In genomic region chr17:3369631-3370030, GRCm38 (mm10) we compare ENCODE assay signal across 9 mouse cellular contexts. TPM values are rescaled to one million over a fixed set of nuclear protein-coding genes. Genes with fewer than 3 reads are reported as not detected.
A peak's percentile ranks its signal among the peaks of the same experiment; 100 is the strongest.
DNase-seq lines count a peak whose midpoint lies in the region; ATAC-seq and TF ChIP-seq lines count a peak whose summit lies in the region.
"Had no signal": no experiment of that assay in that cellular context is flagged by ENCODE, and none has a peak within 500 bp of the region (broad histone marks: within the 10 kb centered on the region; RNA-seq: fewer than 3 reads in every experiment).

No protein-coding gene starts in this region.

- no peak for ATAC-seq in heart, embryonic 12.5 days (ENCODE audit: insufficient number of reproducible peaks, low FRiP score)
- peak; percentile 50; the same call in 1 of the 2 replicates for ATAC-seq in limb, embryonic 14.5 days (ENCODE audit: low FRiP score, low read depth)
- ATAC-seq in CD4-positive, CD25-positive, alpha-beta regulatory T cell, adult 4 months: no peak

- H3K4me1 ChIP-seq in heart, embryonic 12.5 days (replicated peaks): no peaks in the 10 kb centered on the region
- peaks cover 41% of the 10 kb centered on the region for H3K4me1 ChIP-seq in limb, embryonic 14.5 days (ENCODE audit: control insufficient read depth, insufficient read depth, low read length)
- H3K4me1 ChIP-seq: hindbrain, embryonic 15.5 days had no signal

- TF ChIP-seq POLR2A in brain, embryonic 14.5 days (IDR thresholded peaks at IDR 0.05; ENCODE audit: borderline replicate concordance, extremely low read depth, insufficient read depth, insufficient read length, poor library complexity, severe bottlenecking): no peak
- no peak for TF ChIP-seq POLR2A in limb, embryonic 14.5 days (IDR thresholded peaks at IDR 0.05; ENCODE audit: borderline replicate concordance, extremely low read depth, insufficient read depth, insufficient read length)

- no peak overlapping the region for H3K27ac ChIP-seq in heart, embryonic 12.5 days (ENCODE audit: poor library complexity, severe bottlenecking)
- peak overlapping the region; percentile 67 for H3K27ac ChIP-seq in limb, embryonic 14.5 days (replicated peaks; ENCODE audit: low read depth, low read length)
- H3K27ac ChIP-seq: hindbrain, embryonic 15.5 days had no signal

- H3K36me3 ChIP-seq in heart, embryonic 12.5 days: no peaks in the 10 kb centered on the region
- peaks cover 10% of the 10 kb centered on the region; the same call in 1 of the 2 replicates for H3K36me3 ChIP-seq in limb, embryonic 14.5 days (ENCODE audit: control insufficient read depth, insufficient read depth, low read length)
- H3K36me3 ChIP-seq: hindbrain, embryonic 15.5 days had no signal

- no peak for TF ChIP-seq CTCF in brain, embryonic 14.5 days (IDR thresholded peaks at IDR 0.05; ENCODE audit: borderline replicate concordance, extremely low read depth, insufficient read depth, insufficient read length)

- no peaks in the 10 kb centered on the region for H3K9me3 ChIP-seq in heart, embryonic 12.5 days (replicated peaks)
- no peaks in the 10 kb centered on the region for H3K9me3 ChIP-seq in limb, embryonic 14.5 days (ENCODE audit: control insufficient read depth, low read length)
- H3K9me3 ChIP-seq: hindbrain, embryonic 15.5 days had no signal

- no peak overlapping the region for H3K4me2 ChIP-seq in heart, embryonic 12.5 days
- H3K4me2 ChIP-seq in limb, embryonic 14.5 days (replicated peaks; ENCODE audit: low read depth, low read length, severe bottlenecking): 0 out of 2 replicates have a peak overlapping the region, but pooled peaks have one; percentile 1
- H3K4me2 ChIP-seq: hindbrain, embryonic 15.5 days had no signal

- peak; percentile 10 to 26 for DNase-seq in heart, adult 9 months (ENCODE audit: low spot score in 2 of 2)
- peak; percentile 70 for DNase-seq in Muller cell, postnatal 12 days (ENCODE audit: inconsistent ontology term)
- DNase-seq in brain, embryonic 14.5 days (ENCODE audit: low read depth): peak; percentile 65
- DNase-seq in limb, embryonic 14.5 days (ENCODE audit: low spot score): peak; percentile 28
- DNase-seq in B cell, adult 2 months: no peak
- DNase-seq in frontal cortex, postnatal 14 days (ENCODE audit: low spot score in 2 of 2): no peak

- H3K9ac ChIP-seq in heart, embryonic 12.5 days: no peak overlapping the region
- H3K9ac ChIP-seq in limb, embryonic 14.5 days (ENCODE audit: low read depth, low read length, severe bottlenecking): no peak overlapping the region
- H3K9ac ChIP-seq: hindbrain, embryonic 15.5 days had no signal

- H3K27me3 ChIP-seq in heart, embryonic 12.5 days (replicated peaks): no peaks in the 10 kb centered on the region
- H3K27me3 ChIP-seq in limb, embryonic 14.5 days (ENCODE audit: control insufficient read depth, insufficient read depth, low read length): no peaks in the 10 kb centered on the region
- H3K27me3 ChIP-seq: hindbrain, embryonic 15.5 days had no signal

- WGBS in heart, embryonic 12.5 days: 83% methylated on average over 4 of the region's 4 CpGs
- WGBS in limb, embryonic 14.5 days: 45% methylated on average over 4 of the region's 4 CpGs

- H3K4me3 ChIP-seq in heart, embryonic 12.5 days: no peak overlapping the region
- no peak overlapping the region for H3K4me3 ChIP-seq in limb, embryonic 14.5 days (replicated peaks; ENCODE audit: low read length)
- H3K4me3 ChIP-seq: hindbrain, embryonic 15.5 days had no signal

RNA-seq across cellular contexts. Expression of gene Tiam2, which starts 43.3 kb away (rescaled TPM):
- polyA plus RNA-seq in heart, embryonic 12.5 days (2016; fragmentation: Nextera tagmentation; extraction: Ambion mirVana): 4.4 and 5.6 TPM in 2 replicates
- 17.5 and 48.1 TPM in 2 replicates for polyA plus RNA-seq in brain, embryonic 14.5 days (2012; rRNA removed)
- 22.3 and 25.9 TPM in 2 replicates for polyA plus RNA-seq in limb, embryonic 14.5 days (2012; rRNA removed)
- 21.1 and 25.6 TPM in 2 replicates for polyA plus RNA-seq in limb, embryonic 14.5 days (2014; fragmentation: Nextera tagmentation; extraction: Ambion mirVana)
- polyA plus RNA-seq in CD4-positive, CD25-positive, alpha-beta regulatory T cell, adult 4 months (2017; shearing (Covaris generic)): 1 to 10 TPM in 1 of 2 experiments, under 1 TPM in 1; 0.79 to 1.3 TPM

Comparison
In these comparisons a context has a peak if more than half of its experiments do, and no peak if none do; other contexts are left out.
1. DNase-seq: peak in heart, adult 9 months (2 of 2), Muller cell, postnatal 12 days (single experiment), brain, embryonic 14.5 days (single experiment) and limb, embryonic 14.5 days (single experiment); none in B cell, adult 2 months (0 of 2) and frontal cortex, postnatal 14 days (0 of 2).